Mouse (Mus musculus): ENCODE measurements around the gene Fabp7.
A peak's percentile ranks its signal among the peaks of the same experiment; 100 is the strongest.

Fabp7 gene

DNA sequence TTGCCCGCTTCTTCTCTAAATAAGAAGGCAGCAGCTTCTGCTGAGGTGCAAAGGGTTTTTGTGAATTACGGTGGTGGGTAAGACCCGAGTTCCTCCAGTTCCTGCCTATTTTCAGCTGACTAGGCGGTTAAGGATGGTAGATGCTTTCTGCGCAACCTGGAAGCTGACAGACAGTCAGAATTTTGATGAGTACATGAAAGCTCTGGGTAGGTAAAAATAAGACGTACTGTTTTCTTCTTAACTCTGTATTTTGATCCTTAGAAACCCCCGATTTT lies at the start of gene Fabp7:
Gene Fabp7 (plus strand): TSS at position 6 of the 275 bp plus-strand sequence.
- DNase-seq (ENCODE audit: low spot score), result no peak

DNA sequence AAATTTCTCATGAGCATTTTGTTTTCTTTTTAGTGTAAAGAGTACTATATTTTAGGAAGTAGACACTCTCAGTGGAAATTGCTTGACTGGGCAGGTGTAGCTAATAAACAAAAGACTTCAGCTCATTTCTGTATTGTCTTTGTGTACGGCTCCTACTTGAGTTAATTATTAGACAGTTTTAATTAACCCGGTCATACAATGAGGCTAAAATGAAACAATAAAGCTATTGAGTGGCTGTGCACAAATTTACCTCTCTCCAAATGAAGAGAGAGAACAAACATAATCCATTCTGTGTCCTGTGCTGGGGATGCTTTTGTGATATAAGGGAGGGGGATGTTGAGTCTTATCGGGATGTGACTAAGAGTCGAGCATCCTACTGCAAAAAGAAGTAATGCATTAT lies 43.9 kb upstream of the Fabp7 start:
- DNase-seq (ENCODE audit: low spot score), result no peak

DNA sequence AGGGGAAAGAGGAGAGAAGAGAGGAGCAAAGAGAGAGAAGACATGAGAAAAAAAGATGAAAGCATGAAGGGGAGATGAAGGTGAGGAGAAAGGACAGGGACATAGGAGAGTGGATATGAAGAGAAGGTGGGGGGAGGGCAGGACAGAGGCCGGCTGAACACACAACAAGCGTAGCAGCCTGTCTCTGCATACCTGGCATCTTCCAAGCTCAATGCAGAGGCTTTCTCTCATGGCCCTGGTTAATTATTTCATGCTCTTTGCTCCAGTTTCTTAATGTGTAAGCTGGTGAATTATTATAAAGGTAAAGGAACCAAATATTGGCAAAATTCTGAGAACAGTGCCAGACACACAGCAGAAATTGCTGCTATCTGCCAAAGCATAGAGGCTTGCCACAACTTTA lies 43.3 kb upstream of the Fabp7 start:
- no peak for DNase-seq (ENCODE audit: low spot score)

DNA sequence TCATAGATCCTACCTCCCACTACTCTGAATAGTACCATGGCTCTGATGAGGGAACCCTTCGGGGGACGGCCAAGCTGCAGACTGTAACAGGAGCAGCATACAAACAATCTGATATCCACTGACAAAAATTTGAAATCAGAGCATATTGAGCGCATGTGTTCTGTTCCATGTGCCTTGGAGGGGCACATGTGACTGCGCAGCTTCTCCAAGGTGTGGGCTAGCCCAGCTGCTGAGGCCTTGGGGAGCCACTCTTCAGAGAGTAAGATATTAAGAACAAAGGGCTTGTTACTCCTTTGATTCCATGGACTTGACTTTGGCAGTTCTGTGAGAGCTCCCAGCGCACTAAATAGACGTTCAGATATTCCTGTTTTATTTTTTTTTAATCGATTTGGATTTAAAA lies 41.6 kb upstream of the Fabp7 start:
- no peak for DNase-seq (ENCODE audit: low spot score)

DNA sequence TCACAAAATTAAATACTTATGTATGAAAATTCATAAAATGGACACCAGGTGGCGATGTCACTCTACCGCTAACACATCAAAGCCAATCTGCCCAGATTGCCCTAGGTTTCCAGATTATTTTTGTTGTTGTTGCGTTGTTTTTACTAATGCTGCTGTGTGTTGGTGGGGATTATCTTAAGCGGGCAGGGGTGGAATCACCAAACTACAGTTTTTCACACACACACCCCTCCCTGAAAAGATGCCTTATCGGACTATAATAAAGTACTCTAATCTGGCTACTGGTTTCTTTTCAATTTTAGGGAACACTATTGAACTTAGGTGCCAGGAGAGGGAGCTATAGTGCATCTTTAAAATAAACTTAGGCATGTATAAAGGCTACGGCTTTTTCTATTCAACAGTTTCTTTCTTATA lies 41.1 kb upstream of the Fabp7 start:
- peak; percentile 34 for DNase-seq (ENCODE audit: low spot score)

DNA sequence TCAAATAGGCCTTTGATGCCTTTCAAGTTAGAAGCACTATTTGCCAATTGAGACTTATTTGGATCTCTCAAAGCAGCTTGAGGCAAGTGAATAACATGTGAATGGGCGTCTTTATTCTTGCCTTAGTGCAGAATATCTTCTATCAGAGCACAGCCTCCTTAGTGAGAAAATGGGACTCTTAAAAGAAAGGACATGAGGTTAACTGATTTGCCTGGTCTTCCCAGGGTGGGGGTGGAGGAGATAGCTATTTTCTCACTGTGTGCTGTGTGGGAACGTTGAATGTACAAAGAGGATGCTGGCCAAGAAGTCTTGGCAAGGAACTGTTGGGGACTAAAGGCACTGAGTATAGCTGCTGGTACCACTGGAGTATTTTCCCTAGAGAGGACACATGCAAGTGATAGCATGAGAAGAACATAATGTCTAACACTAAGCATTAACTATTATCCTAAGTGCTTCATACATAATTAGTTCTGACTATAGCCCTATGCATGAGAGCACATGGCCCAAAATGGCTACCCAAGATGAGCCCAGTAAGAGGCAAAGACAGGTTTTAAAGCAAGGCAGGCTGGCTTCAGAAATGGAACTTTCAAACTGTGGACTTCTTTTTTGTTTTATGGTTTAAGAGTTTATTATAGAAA lies 40.4 kb upstream of the Fabp7 start:
- no peak for DNase-seq (ENCODE audit: low spot score)

DNA sequence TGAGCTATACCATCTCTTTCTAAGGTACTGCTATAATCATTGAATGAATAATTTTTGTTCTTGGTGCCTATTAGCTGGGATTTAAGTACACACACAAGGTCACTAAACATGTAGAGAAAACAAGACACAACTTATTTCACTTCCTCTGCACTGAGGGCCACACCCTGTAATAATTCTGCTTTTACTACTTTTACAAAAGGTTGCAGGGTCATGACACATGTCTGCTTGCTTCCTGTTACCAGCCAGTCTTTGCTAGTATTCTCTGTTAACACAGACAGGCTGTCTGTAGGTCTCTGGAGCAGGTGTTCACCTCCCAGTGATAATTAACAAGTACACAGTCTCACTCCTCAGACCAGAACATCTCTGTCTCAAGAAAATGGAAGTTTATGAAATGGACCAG lies 39.2 kb upstream of the Fabp7 start:
- no peak for DNase-seq (ENCODE audit: low spot score)

DNA sequence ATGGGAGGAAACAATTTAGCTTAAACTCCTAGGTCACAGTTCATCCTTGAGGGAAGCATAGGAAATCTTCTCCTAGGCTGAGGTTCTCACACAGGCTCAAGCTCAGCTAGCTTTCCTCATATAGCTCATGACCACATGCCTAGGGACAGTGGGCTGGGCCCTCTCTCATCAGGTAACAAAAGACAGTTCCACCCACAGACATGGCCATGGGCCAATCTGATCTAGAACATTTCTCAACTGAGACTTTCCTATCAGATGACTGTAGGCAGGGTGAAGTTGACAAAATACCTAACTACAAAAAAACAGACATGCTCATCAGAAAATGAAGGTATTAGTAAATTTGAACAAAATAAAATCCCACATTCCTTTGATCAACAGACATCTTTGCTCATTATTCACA lies 37.6 kb upstream of the Fabp7 start:
- DNase-seq (ENCODE audit: low spot score), result no peak

DNA sequence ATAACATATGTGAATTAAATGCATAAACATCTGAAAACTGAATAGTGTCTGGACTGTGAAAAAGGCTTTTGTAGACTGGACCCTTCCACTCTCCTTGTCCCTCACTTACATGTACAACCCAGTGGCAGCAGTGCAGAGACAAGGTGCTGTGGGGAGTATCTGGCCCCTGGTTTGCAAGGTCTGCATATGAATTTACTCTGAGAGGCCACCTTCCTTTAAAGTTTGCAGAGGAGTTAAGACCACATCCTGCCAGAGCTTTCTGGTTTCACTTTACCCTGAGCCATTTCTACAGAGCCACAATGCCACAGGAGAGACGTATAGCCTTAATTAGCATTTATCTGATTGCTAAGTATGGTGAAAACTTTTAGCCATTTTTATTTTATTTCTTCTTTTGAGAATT lies 31.3 kb upstream of the Fabp7 start:
- no peak for DNase-seq (ENCODE audit: low spot score)

DNA sequence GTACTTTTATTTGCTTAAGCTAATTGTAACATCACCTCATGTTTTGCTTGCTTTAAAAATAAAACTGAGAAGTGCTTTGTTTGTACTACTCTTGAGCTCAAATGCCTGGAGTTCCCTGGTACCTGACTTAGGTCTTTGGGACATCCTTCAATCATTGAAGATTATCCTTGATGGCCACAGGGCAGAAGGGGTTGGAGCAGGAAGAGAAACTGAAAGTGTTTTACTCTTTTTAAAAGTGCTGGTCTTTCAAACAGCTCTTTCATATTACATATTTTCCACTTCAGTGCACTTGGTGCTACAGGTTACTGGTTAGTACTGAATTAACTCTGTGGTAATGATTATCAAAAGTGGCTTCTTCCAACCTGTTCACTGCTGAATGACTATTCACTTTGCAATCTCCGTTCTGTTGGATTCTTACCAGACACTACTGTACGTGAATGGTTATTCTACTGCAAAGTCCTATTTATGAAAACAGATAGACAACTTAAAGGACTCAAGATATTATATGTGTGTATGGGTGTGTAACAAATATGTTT lies 29.4 kb upstream of the Fabp7 start:
- DNase-seq (ENCODE audit: low spot score), result no peak

DNA sequence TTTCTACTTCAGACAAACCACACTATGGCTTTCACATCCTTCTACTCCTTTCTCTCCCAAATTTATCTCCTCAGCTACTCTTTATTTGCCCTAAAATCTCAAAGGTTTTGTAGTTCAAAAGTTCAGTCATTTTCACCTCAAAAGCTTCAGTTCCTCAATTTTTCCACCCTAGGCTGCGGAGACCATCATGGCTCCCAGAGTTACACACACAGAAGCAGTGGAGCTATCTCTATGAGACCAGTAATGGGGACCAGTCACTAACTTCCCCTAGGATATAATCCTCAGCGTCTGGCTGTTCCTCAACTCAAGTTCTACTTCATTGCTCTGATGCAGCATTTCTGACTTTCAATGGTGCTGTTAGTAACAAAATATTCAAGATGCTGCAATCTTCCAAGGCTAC lies 25.7 kb upstream of the Fabp7 start:
- DNase-seq (ENCODE audit: low spot score), result no peak

DNA sequence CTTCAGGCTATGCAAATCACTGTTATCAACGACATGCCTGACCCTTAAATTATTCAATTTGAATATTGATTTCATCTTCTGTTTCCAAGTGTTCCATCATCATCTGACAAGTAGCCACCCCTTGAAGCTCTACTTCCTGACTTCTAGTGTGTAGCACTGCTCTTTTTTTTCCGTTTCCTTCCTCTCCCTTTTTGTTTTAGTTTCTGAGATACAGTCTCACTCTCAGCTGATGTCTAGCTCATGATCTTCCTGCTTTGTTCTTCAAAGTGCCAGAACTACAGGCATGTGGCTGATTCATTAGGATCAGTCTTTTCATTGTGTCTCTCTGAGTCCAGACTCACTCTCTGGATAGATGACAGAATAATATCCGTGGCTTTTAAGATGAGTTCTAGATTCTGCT lies 24.0 kb upstream of the Fabp7 start:
- DNase-seq (ENCODE audit: low spot score), result no peak

DNA sequence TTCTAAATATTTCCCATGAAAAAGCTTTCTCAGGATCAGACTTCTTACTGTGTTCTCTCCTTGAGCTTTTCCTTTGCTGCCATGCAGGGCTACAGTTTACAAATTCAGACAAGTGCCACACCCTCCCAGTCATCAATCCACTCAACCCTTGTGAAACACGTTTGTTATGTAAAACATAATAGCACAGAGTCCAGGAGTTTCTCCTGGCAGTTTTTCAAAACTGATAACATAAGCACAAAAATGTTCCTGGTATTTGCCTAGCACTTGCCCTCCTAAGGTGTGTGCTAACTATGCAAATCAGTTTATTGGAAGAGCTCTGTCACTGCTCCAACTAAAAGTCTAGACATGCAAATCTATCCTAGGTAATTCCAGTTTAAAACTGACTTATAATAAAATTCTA lies 21.6 kb upstream of the Fabp7 start:
- DNase-seq (ENCODE audit: low spot score), result no peak

DNA sequence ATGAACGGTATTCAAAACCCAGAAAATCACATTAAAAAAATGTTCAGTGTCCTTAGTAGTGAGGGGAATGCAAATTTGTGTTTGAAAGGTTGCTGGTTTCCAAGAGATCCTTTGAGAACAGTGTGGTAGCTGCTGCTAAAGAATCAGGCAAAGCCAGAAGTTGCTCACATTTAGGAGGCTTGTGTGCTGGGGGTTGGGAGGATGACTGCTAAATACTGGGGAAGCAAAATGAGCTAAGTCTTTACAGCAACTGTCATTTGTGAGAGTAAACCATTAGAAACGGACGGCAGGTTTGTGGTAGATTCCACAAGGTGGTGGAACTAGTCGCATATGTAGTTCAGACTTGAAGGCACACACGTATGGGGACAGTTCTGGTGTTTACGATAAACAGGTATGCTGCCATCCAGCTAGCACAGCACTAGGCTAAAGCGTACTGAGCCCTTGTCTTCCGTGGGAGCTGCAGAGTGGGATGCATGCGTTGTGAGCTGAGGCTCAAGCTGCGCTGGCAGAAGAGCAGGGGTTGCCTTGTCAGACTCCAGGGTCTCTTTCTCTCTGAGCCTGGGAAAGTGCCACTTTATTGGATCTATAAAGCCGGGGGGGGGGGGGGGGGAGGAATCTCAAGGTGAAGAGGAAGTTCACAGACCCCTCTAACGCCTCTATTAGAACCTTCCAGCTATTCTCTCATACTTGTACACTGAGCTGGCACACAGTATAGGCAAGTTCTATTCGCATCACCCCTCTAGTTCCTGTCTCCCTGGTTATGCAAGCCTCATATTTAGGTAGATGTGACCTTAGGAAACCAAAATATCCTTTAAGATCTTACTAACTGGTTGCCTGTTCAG lies 1.2 kb upstream of the Fabp7 start:
- DNase-seq (ENCODE audit: low spot score), result peak; percentile 9

DNA sequence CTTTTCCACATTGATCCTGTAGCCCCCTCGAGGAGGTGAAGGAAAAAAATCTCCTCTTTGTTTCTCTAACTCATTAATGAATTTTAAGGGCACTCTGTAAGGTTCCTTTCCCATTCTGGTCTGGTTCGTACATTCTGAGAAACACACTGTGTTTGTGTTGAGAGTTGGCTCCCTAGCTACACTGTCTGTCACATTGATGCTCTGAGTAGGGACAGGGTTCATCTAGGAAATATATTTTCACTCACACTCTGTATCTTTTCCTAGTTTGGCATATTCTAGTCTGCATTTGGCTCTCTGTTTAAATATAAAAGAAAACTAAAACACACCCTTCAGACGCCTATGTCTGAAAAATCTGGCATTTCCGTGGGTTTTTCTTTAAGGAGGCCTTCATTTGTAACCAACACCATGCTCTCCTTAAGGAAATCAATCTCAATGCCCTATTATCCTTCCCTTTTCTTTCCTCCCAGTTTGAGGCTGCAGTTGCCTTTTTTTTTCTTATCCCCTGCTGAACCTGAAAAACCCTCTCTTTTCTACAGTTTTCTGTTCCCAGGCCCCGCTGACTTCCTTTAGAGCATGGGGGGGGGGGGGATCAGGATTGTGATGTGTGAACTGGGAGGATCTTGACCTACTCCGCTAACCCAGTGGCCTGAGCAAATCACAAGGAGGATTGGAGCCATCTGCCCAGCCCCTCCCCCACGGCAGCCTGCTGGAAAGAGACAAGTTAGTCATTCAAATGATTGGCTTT lies 378 bp upstream of the Fabp7 start:
- peak; percentile 67 for DNase-seq (ENCODE audit: low spot score)

DNA sequence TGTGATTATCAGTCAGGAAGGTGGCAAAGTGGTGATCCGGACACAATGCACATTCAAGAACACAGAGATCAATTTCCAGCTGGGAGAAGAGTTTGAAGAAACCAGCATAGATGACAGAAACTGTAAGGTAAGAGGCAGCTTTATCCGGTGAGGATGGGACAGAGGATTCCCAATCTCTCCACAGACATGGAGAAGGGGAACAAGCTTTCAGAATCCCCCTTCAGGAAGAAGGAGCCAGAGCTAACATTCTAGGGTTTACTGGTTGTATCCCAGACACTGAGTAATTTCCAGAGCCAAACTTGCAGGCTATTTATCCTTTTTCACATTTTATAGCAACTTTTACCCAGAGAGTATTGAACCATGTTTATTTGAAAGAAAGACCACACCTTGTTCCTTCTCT lies 871 bp downstream of the Fabp7 start:
- no peak for DNase-seq (ENCODE audit: low spot score)

DNA sequence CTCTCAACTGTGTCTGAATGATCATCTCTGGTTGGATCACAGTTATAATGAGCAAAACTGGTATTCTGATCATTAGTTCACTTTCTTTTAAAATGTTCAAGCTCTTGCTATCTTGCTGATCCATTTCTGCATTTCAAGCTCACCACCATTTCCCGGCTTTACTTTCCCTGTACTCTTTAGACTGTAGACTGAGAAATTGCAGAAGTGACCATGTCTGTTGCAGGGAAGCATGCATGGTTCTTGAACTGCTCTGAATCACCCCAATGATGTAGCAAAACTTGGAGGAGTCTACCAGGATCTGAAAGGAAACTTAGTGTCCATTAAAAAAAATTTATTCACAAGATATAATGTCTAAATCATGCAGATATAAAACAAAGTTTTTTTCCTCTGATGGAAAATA lies 8.3 kb downstream of the Fabp7 start:
- DNase-seq (ENCODE audit: low spot score), result no peak

DNA sequence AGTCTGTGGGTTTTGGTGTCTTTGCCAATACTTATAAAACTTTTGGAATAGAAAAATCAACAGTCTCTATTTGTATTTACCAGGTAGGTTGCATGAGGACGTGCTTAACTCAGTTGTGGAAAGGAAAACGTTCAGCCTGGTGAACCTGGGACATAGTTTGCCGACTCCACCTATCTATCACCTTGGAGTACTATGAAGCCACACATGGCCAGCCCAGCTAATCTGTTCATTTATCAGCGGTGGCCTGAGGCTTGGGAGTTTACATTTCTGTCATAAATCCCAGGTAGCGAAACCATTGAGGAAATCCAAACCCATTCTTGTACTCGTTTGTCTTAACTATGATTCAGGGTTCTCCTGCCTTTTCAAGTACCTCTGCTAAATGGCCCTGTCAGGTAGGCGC lies 9.3 kb downstream of the Fabp7 start, which contains the start of gene Smpdl3a:
Gene Smpdl3a (plus strand): TSS at position 318 of the 400 bp plus-strand sequence.
- no peak for DNase-seq (ENCODE audit: low spot score)

DNA sequence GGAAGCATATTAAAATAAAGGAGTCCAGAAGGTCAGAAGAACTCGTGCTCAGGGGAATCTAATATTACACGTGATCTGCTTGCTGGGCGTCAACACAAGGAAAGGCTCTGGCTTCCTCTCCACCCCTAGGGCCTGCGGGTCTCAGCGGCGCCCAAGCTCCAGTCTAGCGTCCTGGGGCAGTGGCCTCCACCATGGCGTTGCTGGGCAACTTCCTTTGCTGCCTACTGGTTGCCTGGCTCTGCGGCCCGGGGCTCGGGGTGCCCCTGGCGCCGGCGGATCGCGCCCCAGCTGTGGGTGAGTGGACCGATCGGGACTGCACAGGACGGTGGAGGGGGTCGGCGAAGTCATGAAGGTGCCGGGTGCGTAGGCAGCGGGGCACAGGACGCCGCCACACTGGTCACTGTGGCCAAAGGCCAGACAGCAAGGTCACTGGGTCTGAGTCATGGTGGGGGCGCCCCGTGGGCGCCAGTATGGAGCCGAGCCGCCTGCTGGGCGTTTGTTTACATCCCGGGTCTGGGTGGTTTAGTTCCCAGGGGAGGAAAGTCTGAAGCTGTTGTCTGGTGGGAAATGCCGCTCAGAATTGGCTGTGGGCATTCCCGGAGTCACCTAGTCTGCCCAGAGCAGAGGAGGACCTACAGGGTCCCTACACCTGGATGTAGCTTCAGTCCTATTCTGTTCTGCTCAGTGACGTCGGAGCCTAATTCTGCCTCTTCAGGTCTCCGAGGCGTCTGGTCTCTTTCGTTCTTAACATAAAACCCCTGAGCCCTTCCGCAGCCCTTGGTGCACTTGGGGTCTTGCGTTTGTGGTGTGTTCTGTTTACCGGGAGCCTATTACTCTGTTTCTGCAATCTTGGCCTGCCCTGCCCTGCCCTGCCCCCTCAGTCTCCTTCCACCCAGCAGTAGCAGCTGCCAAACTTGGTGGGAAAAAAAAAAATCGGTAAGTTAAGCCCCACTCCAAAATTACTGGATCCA lies 10.1 kb downstream of the Fabp7 start:
- DNase-seq (ENCODE audit: low spot score), result peak; percentile 18

DNA sequence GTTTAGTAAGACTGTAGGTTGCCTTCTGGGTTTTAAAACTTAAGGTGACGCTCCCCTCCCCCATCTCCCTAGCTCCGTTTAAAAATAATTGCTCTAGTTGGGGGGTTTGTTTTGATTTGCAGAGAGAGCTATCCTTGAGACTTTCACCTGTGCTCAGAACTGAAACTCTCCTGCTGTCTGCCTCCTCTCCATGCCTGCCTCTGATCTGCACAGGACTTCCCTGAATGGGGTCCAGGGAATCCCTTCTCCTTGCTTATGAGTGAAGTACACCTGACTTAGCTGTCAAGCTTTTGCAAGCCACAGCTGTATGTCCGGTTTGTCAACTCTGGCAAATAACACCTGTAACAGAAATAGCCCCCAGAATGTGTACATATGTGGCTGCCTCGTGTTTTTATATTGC lies 10.9 kb downstream of the Fabp7 start:
- no peak for DNase-seq (ENCODE audit: low spot score)

DNA sequence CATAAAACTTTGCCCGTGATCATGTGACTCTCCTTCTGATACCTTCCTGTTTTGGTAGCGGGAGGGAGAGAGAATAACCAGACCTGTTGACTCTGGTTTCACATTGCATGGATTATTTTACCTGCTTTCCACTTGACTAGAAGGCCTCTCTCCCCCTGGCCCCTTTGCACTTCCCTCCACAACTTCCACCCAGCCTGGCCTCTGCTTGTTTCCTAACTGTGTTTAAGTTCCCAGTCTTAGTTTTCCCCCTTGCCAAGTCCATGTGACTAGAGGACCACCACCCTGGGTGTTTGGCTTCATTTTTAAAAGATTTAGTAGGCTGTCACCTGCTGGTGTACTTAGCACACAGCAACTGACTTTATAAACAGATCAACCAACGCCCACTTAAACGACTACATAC lies 11.4 kb downstream of the Fabp7 start:
- peak; percentile 14 for DNase-seq (ENCODE audit: low spot score)

DNA sequence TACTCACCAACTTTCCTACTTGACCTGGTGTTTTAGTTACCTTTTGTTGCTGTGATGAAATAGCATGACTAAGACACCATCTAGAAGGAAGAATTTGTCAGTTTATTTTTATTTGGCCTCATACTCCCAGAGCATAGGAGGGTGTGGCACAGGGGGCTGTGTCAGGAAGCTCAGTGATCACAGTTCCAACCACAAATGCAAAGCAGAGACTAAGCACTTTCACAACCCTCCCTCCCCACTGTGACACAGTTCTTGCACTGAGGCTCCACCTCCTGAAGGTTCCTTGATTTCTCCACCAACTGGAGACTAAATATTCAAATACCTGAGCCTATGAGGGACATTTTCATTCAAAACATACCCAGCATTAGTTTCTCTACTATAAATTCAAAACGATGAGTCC lies 14.8 kb downstream of the Fabp7 start:
- no peak for DNase-seq (ENCODE audit: low spot score)
